Mouse (Mus musculus) MEL (cell line): ENCODE measurements at regions not wholly inside any gene's neighbourhood (a gene's known extent, or its start where the extent isn't known, plus 50 kb on each side); places are given as distances from the start of the nearest gene placed in this dataset.

Experiments used
- DNase-seq: peaks from one replicate; pipeline ENCODE4 v3.0.0; 2011; ENCODE audit warnings: low read depth, low spot score
- H3K27ac ChIP-seq: 2 replicates; pipeline ENCODE4 v1.5.1; 2012; ENCODE audit warnings: low read depth, mild to moderate bottlenecking, control low read depth, low read length, moderate library complexity; ENCODE audit not compliant: control insufficient read depth
- H3K27me3 ChIP-seq, 2 experiments: fragments of 150-350 bp in 1 of 2; sonication (generic) in 1 of 2; 2 replicates each; pipeline ENCODE4 v1.6.1; 2012; ENCODE audit warnings: low read length in 2 of 2, mild to moderate bottlenecking in 2 of 2, improper control_type of control experiment in 1 of 2, moderate library complexity in 1 of 2; ENCODE audit not compliant: insufficient read depth in 2 of 2, control insufficient read depth in 1 of 2
- H3K36me3 ChIP-seq, 2 experiments: 2 replicates each; pipeline ENCODE4 v1.6.1; 2012 to 2014; ENCODE audit warnings: low read length in 2 of 2, improper control_type of control experiment in 1 of 2, inconsistent platforms in 1 of 2, mild to moderate bottlenecking in 1 of 2; ENCODE audit not compliant: insufficient read depth in 2 of 2, control insufficient read depth in 1 of 2
- H3K4me1 ChIP-seq, 2 experiments: fragments of 150-350 bp in 1 of 2; sonication (generic) in 1 of 2; 2 replicates each; pipeline ENCODE4 v1.6.1; 2012; ENCODE audit warnings: low read length in 2 of 2, improper control_type of control experiment in 1 of 2, mild to moderate bottlenecking in 1 of 2; ENCODE audit not compliant: insufficient read depth in 2 of 2, control insufficient read depth in 1 of 2
- H3K4me3 ChIP-seq, 2 experiments: fragments of 150-350 bp in 1 of 2; sonication (generic) in 1 of 2; 2 replicates each; pipeline ENCODE4 v1.5.1; 2012; ENCODE audit warnings: low read depth in 2 of 2, low read length in 2 of 2, mild to moderate bottlenecking in 2 of 2, moderate library complexity in 2 of 2, control low read depth in 1 of 2, improper control_type of control experiment in 1 of 2; ENCODE audit not compliant: control insufficient read depth in 1 of 2, insufficient read depth in 1 of 2
- H3K79me2 ChIP-seq: 2 replicates; pipeline ENCODE4 v1.6.1; 2012; ENCODE audit warnings: mild to moderate bottlenecking, low read length, moderate library complexity; ENCODE audit not compliant: control insufficient read depth, poor library complexity, insufficient read depth
- H3K9ac ChIP-seq: 2 replicates; pipeline ENCODE4 v1.6.1; 2012; ENCODE audit warnings: low read depth, mild to moderate bottlenecking, control low read depth, low read length, moderate library complexity; ENCODE audit not compliant: control insufficient read depth, poor library complexity, severe bottlenecking
- H3K9me3 ChIP-seq: fragments of 150-350 bp; sonication (generic); replicated peaks from 2 replicates; pipeline ENCODE4 v1.6.1; 2012; ENCODE audit warnings: mild to moderate bottlenecking, low read length, improper control_type of control experiment, moderate library complexity; ENCODE audit not compliant: insufficient read depth
- CHD1 ChIP-seq: IDR thresholded peaks from 2 replicates; pipeline ENCODE4 v1.6.1; 2012; ENCODE audit warnings: low read depth, mild to moderate bottlenecking, inconsistent platforms, low read length, improper control_type of control experiment
- CHD2 ChIP-seq: IDR thresholded peaks from 2 replicates; pipeline ENCODE4 v1.6.1; 2011; ENCODE audit warnings: low read length, improper control_type of control experiment
- E2F4 ChIP-seq: IDR thresholded peaks from 2 replicates; pipeline ENCODE4 v1.6.1; 2011; ENCODE audit warnings: low read depth, low read length, improper control_type of control experiment, borderline replicate concordance
- ELF1 ChIP-seq: IDR thresholded peaks from 2 replicates; pipeline ENCODE4 v1.6.1; 2014; ENCODE audit warnings: low read depth, mild to moderate bottlenecking, inconsistent platforms, low read length, improper control_type of control experiment, moderate library complexity
- EP300 ChIP-seq, 2 experiments: IDR thresholded peaks; 2 replicates each; pipeline ENCODE4 v1.6.1; 2011; ENCODE audit warnings: improper control_type of control experiment in 2 of 2, low read length in 2 of 2, low read depth in 1 of 2, mild to moderate bottlenecking in 1 of 2
- ETS1 ChIP-seq: IDR thresholded peaks from 2 replicates; pipeline ENCODE4 v1.6.1; 2012; ENCODE audit warnings: low read depth, mild to moderate bottlenecking, inconsistent platforms, low read length, improper control_type of control experiment, moderate library complexity
- GABPA ChIP-seq: IDR thresholded peaks from 2 replicates; pipeline ENCODE4 v1.6.1; 2012; ENCODE audit warnings: low read depth, mild to moderate bottlenecking, inconsistent platforms, low read length, improper control_type of control experiment, moderate library complexity
- GATA1 ChIP-seq: IDR thresholded peaks from 2 replicates; pipeline ENCODE4 v1.6.1; 2011; ENCODE audit warnings: low read depth, low read length, improper control_type of control experiment
- KAT2A ChIP-seq: conservative IDR thresholded peaks from 2 replicates; pipeline ENCODE4 v1.6.1; 2012; ENCODE audit warnings: low read depth, low read length, improper control_type of control experiment, inconsistent platforms
- MAFK ChIP-seq: IDR thresholded peaks from 2 replicates; pipeline ENCODE4 v1.6.1; 2011; ENCODE audit warnings: low read depth, mild to moderate bottlenecking, low read length, improper control_type of control experiment, borderline replicate concordance
- MAX ChIP-seq: IDR thresholded peaks from 2 replicates; pipeline ENCODE4 v1.6.1; 2011; ENCODE audit warnings: low read length, improper control_type of control experiment
- MXI1 ChIP-seq: IDR thresholded peaks from 2 replicates; pipeline ENCODE4 v1.6.1; 2011; ENCODE audit warnings: mild to moderate bottlenecking, low read depth, low read length, improper control_type of control experiment
- MYC ChIP-seq: IDR thresholded peaks from 2 replicates; pipeline ENCODE4 v1.6.1; 2011; ENCODE audit warnings: low read depth, mild to moderate bottlenecking, low read length, improper control_type of control experiment, moderate library complexity
- NRF1 ChIP-seq: IDR thresholded peaks from 2 replicates; pipeline ENCODE4 v1.6.1; 2014; ENCODE audit warnings: low read depth, mild to moderate bottlenecking, inconsistent platforms, low read length, improper control_type of control experiment, moderate library complexity; ENCODE audit not compliant: poor library complexity, insufficient read depth, severe bottlenecking
- POLR2AphosphoS5 ChIP-seq: IDR thresholded peaks from 2 replicates; pipeline ENCODE4 v1.6.1; 2012; ENCODE audit warnings: low read depth, borderline replicate concordance, mild to moderate bottlenecking, inconsistent platforms, low read length, moderate library complexity, mixed read lengths
- RCOR1 ChIP-seq: IDR thresholded peaks from 2 replicates; pipeline ENCODE4 v1.6.1; 2012; ENCODE audit warnings: low read depth, mild to moderate bottlenecking, inconsistent platforms, low read length, improper control_type of control experiment
- TAL1 ChIP-seq: IDR thresholded peaks from 2 replicates; pipeline ENCODE4 v1.6.1; 2012; ENCODE audit warnings: mild to moderate bottlenecking, inconsistent platforms, low read length, moderate library complexity, mixed read lengths
- TCF12 ChIP-seq: IDR thresholded peaks from 2 replicates; pipeline ENCODE4 v1.6.1; 2014; ENCODE audit warnings: low read depth, mild to moderate bottlenecking, inconsistent platforms, low read length, improper control_type of control experiment, moderate library complexity
- UBTF ChIP-seq: IDR thresholded peaks from 2 replicates; pipeline ENCODE4 v1.6.1; 2012; ENCODE audit warnings: low read depth, mild to moderate bottlenecking, inconsistent platforms, low read length, improper control_type of control experiment, moderate library complexity, borderline replicate concordance; ENCODE audit not compliant: insufficient read depth
- USF1 ChIP-seq: IDR thresholded peaks from 2 replicates; pipeline ENCODE4 v1.6.1; 2014; ENCODE audit warnings: low read depth, mild to moderate bottlenecking, inconsistent platforms, low read length, improper control_type of control experiment, moderate library complexity
- USF2 ChIP-seq, 2 experiments: IDR thresholded peaks; 2 replicates each; pipeline ENCODE4 v1.6.1; 2011 to 2012; ENCODE audit warnings: improper control_type of control experiment in 2 of 2, low read length in 2 of 2, borderline replicate concordance in 1 of 2, inconsistent platforms in 1 of 2, low read depth in 1 of 2, mild to moderate bottlenecking in 1 of 2; ENCODE audit not compliant: insufficient read depth in 1 of 2

- Histone ChIP-seq H3K9ac (no peak overlapping the region), H3K27ac (no peak overlapping the region), H3K36me3 (no peaks in the 10 kb centered on the region), H3K9me3 (no peaks in the 10 kb centered on the region), H3K4me3 (no peak overlapping the region), H3K79me2 (no peaks in the 10 kb centered on the region), H3K27me3 (no peaks in the 10 kb centered on the region), H3K4me1 (no peaks in the 10 kb centered on the region)
- TF ChIP-seq MYC: no peak
- no peak for TF ChIP-seq GABPA
- TF ChIP-seq CHD2: no peak
- TF ChIP-seq NRF1: no peak
- TF ChIP-seq E2F4: no peak
- no peak for TF ChIP-seq KAT2A
- TF ChIP-seq CHD1: no peak
- TF ChIP-seq MXI1: no peak
- no peak for TF ChIP-seq EP300 (IDR thresholded peaks at IDR 0.05; ENCODE audit: low read depth in 1 of 2, low read length in 2 of 2)
- TF ChIP-seq RCOR1: no peak
- TF ChIP-seq TAL1: no peak
- no peak for TF ChIP-seq UBTF
- no peak for TF ChIP-seq GATA1
- TF ChIP-seq USF2 (IDR thresholded peaks at IDR 0.05; ENCODE audit: borderline replicate concordance in 1 of 2, insufficient read depth in 1 of 2, low read depth in 1 of 2, low read length in 2 of 2): no peak
- TF ChIP-seq POLR2AphosphoS5: no peak
- no peak for TF ChIP-seq USF1
- TF ChIP-seq ETS1: no peak
- DNase-seq: no peak
Measured at GRCm38 (mm10) chr4:64724851-64725250, 399.1 kb upstream of the Pappa start.

GRCm38 (mm10) chr4:64755986-64756385 is 368.0 kb upstream of the Pappa start:
- no peaks in the 10 kb centered on the region for H3K9me3 ChIP-seq
- H3K4me1 ChIP-seq: no peaks in the 10 kb centered on the region
- no peak for DNase-seq
- TF ChIP-seq MAFK (no peak), CHD1 (no peak), MAX (no peak), ELF1 (no peak), TCF12 (no peak), EP300 (IDR thresholded peaks at IDR 0.05; ENCODE audit: low read depth in 1 of 2, low read length in 2 of 2) (no peak)
- H3K27ac ChIP-seq: no peak overlapping the region
- no peaks in the 10 kb centered on the region for H3K79me2 ChIP-seq
- H3K9ac ChIP-seq: no peak overlapping the region
- H3K36me3 ChIP-seq: no peaks in the 10 kb centered on the region
- H3K27me3 ChIP-seq: no peaks in the 10 kb centered on the region
- H3K4me3 ChIP-seq: no peak overlapping the region
